Mouse (Mus musculus) megakaryocyte, adult 5-6 weeks (primary cell): ENCODE measurements around the gene Bcl11a. TPM values are rescaled to one million over a fixed set of nuclear protein-coding genes. Genes with fewer than 3 reads are reported as not detected.
A peak's percentile ranks its signal among the peaks of the same experiment; 100 is the strongest.

ENCODE experiments used
- ATAC-seq: 2 replicates; pipeline ENCODE4 v1.8.0; 2016; ENCODE audit warnings: mild to moderate bottlenecking, inconsistent platforms; ENCODE audit not compliant: poor library complexity, severe bottlenecking
- total RNA-seq, 2 experiments: library from RNA; stranded (forward) in 1 of 2; stranded (reverse) in 1 of 2; fragments of 153-499, 151-499 nt in 1 of 2; fragments of 221-1000, 200-1000 nt in 1 of 2; gene quantifications; 2 replicates each; pipeline versions ENCODE4 v1.2.3 to v1.2.4; 2015 to 2017

The Bcl11a gene
- total RNA-seq, 2 experiments from 2014 or later: 16.2 to 31.4 TPM

DNA sequence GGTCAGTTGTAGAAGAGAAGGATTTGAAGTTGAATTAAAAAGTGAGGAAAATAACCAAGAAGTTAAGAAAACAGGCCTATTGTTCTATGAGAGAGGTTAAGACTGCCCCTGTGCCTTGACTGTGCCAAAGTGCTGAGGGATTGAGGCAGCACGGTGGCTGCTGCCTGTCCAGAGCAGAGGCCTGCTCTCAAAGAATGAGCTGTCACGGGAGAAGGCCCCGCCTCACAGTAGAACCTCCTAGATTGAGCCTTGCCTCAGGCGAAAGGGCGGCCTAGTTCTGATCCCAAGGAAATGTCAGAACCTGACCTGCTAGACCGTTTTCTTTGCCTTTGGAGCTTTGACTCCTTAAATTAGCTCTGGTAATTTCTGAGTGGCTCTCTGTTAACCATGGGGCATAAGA is 69.8 kb downstream of the Bcl11a start:
- ATAC-seq: no peak

DNA sequence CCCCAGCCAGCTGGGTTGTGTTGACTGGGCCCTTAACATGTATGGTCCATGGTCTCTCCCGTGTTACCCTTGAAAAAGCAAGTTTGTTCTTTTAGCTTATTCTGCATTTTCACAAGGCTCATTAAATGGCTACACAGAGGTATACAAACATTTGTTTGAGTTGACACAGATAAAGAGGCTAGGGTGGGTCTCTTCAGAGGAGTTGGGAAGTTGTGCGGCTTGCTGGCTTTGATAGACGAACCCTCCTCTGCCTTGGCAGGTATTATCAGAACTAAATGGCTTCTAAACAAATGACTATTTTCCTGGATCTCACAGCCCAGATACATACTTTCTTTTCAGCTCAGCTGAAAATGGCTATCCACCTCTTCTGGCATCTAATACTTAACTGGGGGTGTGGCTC is 70.7 kb downstream of the Bcl11a start:
- ATAC-seq: no peak

DNA sequence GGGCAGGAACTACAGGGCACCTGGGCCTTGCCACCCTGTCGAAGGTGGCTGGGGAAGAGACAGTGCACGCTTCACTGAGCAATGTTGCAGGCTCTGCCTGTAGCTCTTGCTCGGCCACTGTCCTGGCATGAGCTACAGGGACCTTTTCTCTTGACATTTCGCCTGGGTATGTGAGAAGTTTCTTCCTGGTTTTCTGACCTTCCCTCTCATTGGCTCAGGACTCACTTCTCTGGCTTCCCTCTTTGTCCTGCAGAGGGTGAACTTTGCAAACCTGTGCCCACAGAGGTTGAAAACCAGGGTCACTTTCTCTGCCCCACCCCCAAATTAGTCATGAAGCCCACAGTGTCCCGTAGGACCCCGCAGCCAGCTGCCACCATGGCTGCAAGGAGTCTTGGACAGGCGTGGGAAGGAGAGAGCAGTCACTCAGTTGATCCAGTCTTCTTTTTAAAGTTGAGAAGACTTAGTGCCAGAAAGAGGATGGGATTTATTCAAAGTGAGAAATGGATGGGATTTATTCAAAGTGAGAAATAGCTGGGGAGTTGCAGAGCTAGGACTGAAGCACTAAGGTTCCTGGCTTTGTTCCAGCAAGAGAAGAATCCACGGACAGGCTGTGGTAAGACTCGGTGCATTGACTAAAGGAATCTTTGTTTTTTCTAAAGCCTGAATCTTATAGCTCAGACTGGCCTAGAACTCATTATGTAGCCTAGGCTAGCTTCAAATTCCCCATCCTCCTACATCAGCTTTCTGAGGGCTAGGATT is 71.8 kb downstream of the Bcl11a start:
- ATAC-seq: peak; percentile 48

DNA sequence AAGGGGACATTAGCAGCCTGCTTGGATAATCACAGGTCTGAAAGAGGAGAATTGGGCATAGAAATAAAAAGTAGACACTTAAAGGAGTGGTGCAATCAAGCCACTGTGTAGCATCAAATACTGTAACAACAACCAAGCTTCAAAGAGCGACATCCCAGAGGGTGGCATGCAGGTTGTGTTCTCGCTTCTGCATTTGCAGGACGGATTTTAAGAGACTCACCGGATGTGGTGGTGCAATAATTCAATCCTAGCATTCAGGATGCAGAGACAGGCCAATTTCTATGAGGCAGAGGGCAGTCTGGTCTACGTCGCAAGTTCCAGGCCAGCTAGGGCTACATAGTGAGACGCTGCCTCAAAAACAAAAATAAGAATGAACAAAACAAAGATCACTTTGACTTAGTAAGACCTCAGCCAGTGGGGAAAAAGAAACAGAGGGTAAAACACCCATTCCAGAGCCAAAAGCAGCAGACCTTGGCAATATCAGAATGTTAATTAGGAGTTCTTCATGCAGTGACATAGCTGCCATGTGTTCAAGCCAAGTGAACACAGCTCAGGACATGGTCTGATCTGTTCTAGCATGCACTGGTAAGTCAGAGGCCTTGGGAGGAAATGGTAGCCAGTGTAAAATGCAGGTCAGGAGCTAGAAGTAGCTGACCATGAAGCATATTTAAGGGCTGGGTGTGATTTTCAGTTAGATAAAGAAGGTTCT is 74.4 kb downstream of the Bcl11a start:
- ATAC-seq: peak; percentile 75

DNA sequence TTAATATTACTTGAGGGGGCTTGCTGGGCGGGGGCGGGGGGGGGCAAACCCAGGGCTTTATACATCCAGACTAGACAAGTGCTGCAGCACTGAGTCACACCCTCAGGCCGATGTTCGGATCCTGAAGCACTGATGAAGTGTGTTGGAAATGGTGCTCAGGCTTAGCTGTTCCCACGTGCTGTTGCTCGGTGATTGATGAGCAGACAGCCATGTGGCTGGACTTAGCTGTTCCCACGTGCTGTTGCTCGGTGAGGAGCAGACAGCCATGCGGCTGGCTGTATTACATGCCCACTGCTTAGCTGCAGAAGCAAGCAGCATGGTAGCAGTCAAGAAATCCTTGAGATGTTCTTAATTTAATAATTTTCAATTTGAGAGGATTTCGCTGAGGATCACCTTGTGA is 75.2 kb downstream of the Bcl11a start:
- no peak for ATAC-seq

DNA sequence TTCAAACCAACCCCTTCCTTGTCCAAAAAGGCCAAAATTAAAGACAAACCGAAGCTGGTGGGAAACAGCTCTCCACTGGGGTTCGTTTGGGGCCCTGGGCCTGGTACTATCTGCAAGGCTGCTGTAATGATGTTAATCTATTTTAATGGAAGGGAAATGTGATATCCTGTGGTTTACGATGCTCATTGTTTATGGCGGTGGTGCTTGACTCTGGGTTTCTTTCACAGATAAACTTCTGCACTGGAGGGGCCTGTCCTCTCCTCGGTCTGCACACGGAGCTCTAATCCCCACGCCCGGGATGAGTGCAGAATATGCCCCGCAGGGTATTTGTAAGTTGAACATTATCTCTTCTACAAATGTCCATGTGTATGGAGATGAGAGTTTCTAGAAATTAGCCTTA is 80.2 kb downstream of the Bcl11a start:
- no peak for ATAC-seq

DNA sequence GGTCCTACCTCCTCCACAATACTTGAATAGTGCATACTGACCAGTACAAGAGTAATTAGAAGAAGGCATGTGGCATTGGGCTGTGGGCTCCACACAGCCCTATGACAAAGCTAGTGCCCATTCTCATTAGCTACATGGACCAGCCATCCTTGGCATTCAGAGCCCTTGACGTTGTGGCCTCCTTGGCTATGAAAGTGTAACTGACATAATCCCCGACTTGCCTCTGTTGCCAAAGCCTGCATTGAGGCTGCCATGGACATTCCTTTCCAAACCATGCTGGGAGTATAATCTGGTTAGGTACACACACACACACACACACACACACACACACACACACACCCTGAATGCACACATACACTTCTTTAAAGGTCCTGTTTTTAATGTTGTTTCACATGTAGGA is 81.8 kb downstream of the Bcl11a start:
- ATAC-seq: no peak

DNA sequence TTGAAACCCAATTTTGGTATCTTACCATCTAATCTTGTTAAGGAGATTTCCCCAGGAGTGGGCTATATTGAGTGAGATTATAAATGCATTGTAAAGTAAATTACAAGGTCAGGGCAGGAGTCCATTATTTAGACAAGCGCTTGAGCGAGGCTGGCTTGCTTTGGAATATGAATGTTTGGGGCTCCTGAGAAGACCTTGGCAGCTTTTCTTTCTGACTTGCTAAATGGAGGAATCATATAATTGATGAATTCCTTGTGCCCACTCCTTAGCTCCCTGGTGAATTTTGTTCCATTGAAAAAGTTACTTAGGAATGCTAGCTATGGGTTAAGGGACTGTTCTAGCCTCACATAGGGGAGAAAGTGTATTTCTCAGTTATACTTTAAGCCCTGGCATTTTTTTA is 83.6 kb downstream of the Bcl11a start:
- ATAC-seq: no peak

DNA sequence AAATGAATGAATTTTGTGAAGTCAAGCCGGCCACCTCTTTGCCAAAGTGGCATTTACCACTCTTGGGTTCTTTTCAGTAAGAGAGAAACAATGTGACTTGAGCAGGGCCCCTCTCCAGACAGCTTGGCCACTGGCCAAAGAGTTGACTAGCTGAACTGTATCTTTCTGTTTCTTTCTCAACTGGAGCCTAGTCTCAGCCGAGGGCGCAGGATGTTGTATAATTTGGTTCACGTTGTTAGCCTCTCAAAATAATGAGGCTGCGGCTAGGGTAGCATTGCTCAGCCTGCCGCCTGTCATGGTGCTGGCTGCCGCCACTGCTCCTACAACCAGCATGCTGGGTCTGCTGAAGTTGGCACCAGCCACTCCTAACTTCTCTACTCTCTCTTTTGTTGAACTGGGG is 84.2 kb downstream of the Bcl11a start:
- no peak for ATAC-seq

DNA sequence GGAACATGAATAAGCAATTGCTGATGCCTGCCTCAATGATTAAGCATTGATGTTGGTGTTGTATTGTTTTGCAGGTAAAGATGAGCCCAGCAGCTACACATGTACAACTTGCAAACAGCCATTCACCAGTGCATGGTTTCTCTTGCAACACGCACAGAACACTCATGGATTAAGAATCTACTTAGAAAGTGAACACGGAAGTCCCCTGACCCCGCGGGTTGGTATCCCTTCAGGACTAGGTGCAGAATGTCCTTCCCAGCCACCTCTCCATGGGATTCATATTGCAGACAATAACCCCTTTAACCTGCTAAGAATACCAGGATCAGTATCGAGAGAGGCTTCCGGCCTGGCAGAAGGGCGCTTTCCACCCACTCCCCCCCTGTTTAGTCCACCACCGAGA is 85.2 kb downstream of the Bcl11a start:
- ATAC-seq: no peak

DNA sequence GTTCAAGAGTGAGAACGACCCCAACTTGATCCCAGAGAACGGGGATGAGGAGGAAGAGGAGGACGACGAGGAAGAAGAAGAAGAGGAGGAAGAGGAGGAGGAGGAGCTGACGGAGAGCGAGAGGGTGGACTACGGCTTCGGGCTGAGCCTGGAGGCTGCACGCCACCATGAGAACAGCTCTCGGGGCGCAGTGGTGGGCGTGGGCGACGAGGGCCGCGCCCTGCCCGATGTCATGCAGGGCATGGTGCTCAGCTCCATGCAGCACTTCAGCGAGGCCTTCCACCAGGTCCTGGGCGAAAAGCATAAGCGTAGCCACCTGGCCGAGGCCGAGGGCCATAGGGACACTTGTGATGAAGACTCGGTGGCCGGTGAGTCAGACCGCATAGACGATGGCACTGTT is 86.2 kb downstream of the Bcl11a start:
- ATAC-seq: no peak

DNA sequence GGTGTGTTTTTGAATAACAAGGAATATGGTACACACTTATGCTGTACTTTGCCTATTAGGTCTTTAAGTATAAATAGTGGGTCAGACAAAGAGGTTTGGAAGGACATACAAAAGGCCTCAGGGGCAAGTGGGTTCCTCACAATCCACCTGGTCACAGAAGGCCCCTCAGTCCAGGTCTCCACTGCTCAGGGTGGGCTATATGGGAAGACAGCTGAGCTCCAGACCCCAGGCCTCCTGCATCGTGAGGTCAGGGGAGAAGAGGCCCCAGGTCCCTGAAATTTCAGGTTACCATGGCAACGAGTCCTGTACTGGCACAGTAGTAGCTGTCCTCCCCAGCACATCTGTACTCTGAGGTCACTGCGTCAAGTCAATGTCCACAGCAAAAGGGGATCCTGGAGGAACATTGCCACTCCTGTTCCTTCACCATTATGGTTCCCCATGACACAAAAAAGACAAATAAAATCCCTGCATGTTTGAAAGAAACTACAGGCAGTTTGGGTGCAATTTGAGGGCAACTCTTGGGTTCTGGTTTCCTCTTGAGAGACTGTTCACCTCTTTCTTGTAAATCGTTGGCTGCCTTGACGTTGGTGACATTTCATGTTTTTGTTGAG is 93.9 kb downstream of the Bcl11a start:
- ATAC-seq: no peak

DNA sequence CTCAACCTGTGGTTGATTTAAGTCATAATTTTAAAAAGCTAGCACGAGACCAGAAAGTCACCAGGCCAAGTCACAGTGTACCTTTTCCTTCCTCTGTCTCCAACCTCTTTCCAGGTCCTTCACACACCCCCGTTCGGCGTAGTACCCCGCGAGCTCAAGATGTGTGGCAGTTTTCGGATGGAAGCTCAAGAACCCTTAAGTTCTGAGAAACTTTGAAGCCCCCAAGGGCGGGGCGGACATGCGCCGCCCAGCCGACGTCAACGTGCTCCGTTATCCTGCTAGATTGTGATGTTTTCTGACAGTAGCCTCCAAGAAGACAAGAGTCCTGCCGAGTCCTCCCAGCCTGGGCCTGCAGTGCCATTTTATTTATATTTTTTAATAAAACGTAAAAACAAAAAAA is 94.7 kb downstream of the Bcl11a start:
- ATAC-seq: no peak

DNA sequence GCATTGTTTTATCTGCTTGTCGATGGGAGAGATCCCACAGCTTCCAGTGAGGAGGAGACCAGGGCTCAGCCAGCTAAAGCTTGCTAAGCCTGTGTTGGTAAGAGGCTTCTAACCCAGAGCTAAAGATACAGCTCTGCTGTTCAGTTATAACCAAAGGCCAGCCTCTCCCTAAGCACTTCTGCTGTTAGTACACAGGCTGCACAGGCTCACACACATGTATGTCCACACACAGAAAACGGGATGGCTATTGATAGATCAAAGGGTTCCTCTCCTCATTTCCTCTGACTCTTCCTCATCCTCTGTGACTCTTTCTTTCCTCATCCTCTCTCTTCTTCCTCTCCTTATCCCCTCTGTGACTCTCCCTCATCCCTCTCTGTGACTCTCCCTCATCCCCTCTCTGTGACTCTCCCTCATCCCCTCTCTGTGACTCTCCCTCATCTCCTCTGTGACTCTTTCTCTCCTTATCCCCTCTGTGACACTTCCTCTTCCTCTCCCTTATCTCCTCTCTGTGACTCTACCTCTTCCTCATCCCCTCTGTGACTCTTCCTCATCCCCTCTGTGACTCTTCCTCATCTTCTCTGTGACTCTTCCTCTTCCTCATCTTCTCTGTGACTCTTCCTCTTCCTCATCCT is 96.4 kb downstream of the Bcl11a start:
- ATAC-seq: peak; percentile 35

DNA sequence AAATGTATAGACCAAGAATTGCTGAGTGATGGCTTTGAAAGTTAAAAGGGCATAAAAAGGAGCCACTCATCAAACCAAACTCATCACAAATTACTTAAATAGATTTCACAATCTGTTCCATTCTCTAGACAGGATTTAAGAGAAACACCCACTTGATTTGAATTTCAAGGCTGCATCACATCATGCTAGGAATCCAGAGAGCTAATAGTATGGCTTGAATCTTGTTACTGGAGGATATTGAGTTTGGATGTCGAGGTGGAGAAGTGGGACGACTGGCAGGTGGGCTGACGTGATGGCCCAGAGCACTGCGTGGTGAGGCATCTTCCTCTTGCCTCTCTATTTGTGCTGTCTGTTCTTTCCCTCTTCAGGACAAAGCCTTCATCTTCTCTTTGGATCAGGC is 99.6 kb downstream of the Bcl11a start:
- ATAC-seq: no peak

DNA sequence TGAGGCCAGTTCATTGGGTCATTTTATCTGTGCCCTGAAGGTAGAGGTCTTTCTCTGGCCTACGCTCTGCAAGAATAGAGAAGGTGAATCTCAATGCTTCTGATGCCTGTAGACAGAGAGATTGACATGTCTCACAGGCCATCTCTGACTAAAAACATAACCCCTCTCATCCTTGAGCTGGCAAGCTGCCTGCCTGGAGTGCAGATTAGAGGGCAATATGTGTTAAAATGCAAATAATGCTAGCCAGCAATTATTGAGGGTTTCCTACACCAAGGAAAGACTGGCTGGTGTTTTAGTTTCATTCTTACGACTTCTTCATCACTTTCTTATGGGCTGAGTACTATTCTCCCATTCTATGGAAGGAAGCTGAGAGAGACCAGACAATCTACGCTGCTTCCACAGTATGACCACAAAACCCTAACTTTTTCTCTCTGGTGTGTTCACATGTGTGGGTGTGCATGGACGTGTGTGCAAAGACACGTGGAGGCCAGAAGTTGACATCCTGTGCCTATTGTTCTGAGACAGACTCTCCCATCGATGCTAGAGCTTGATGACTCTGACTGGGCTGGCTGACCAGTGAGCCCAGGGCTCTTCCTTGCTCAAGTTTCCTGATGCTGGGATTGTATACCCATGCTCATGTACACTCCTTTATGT is 101.1 kb downstream of the Bcl11a start:
- ATAC-seq: no peak

DNA sequence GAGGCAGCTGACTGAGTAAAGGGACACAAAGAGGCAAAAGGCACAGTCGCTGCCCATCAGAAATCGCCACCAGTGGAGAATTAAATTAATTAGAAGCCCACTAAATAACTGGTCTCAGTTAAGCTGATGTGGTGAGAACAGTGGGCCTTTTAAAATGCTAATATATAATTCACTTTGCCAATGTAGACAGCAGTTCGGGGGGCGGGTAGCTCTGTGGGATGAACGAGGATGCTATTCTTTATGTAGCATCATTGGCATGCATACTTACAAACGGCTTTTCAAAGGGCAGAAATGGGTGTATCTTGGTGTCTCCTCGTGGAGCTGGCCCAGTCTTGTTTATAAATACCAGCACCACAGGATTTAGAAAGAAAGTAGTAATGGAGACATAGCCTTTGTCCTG is 102.2 kb downstream of the Bcl11a start:
- no peak for ATAC-seq

DNA sequence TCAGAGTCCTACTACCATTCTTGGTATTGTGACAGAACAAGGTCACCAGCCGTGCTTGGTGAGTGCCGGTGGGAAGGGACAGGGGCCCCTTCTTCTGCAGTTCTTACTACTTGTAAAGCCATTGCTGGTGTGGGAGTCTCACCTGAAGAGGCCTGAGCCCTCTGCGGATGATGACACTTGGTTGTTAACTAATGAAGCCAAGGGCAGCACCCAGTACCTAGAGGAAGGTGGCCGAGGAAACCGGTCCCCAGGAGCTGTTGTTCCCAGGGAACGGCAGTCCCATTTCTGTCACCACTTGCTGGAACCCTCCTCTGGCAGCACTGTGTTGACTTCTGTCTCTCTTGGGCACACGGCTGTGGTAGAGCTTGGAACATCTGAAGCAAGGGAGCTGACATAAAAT is 105.6 kb downstream of the Bcl11a start:
- ATAC-seq: no peak

DNA sequence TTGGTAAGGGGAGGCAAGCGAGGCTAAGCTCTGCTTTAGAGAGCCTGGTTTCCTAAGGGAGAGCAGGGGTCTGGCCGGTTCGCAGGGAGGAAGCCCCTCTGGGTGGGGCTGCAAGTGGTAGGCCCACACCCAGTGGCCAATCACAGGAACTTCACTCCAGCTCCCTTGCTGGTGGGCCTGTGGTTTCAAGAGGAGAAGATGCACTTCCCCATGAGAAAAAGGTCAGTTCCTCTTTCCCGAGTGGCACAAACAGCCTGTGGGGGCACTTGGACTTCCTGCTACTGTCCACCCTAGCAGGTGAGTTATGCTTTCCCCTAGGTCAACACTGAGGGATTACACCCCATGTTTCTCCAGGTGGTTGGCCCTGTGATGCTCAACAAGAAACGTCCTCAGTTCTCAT is 107.1 kb downstream of the Bcl11a start:
- ATAC-seq: peak; percentile 98

DNA sequence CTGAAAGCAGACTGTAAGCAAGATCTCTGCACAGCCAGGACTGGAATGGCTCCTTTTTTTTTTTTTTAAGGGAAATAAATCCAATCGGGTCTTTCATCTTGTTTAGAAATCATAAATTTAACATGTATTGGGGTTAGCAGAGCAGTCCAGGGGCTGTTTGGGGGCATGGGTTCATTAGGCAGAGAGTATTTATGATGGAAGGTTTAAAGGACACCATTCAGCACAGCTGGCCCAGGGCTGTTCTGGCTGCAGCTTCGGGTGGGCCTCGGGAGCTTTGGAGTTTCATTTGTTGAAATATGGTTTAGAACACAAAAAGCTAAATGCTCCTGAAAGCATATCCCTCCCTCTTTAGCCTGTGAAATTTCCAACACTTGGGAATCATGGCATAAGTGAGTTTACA is 112.6 kb downstream of the Bcl11a start:
- no peak for ATAC-seq

DNA sequence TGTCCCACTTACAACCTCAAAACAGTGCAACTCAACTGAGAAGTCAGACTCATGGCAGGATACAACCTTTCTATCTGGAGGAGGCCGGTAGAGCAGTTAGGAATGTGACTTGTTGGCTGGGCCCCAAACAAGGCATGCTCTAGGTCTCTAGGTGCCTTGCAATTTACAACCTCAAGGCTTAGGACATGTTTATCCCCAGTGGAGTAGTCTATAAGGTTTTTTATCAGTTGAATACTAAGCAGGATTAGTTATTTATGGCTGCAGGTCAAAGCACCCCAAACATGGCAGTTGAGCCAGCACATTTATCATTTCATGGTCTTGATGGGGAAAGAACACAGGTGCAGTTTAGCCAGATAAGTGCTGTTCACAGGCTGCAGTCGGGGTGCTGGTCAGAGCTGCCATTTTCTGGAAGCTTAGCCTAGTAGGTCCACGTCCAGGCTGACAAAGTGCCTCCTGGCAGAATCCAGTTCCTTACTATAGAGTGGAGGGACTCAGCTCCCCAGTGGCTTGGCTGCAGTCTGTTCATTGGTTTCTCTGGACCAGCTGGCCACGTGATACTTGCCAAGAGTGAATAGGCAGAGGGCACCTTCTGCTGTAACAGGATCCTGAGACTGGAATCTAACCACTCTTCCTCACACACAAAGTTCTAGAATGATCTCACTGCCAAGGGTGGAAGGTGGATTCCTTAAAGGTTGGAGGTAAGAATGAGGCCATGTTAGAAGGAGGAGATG is 118.8 kb downstream of the Bcl11a start:
- ATAC-seq: no peak
